Mouse (Mus musculus): Measurements from ENCODE around the gene Slc6a21. TPM values are rescaled to one million over a fixed set of nuclear protein-coding genes. Genes with fewer than 3 reads are reported as not detected.
A peak's percentile ranks its signal among the peaks of the same experiment; 100 is the strongest.

Slc6a21 gene
- total RNA-seq, 4 experiments from 2014 or later: not detected

GRCm38 (mm10) chr7:45313495-45313894 lies 36.2 kb downstream of the Slc6a21 start:
- DNase-seq (ENCODE audit: low spot score in 2 of 2): no peak

- DNase-seq (ENCODE audit: low spot score in 2 of 2): peak in 1 of 2 experiments; percentile 46
Observed at GRCm38 (mm10) chr7:45315182-45315701, 37.9 kb downstream of the Slc6a21 start.

DNA sequence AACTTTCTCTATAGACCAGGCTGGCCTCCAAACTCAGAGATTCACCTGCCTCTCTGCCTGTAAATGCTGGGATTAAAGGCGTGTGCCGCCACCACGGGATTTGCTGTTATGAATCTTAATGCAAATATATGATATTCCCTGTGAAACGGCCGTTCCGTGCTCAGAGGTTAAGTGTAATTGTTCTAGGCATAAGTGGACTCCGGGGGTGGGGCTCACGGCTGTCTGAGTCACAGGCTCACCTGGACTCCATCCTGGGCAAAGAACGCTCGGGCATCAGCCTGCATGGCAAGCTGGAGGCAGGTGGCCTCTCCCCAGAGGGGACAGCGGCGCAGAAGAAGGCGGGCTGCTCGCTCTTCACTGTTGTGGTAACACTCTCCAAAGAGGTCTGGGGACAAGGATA lies 39.2 kb downstream of the Slc6a21 start:
- no peak for DNase-seq (ENCODE audit: low spot score in 2 of 2)

DNA sequence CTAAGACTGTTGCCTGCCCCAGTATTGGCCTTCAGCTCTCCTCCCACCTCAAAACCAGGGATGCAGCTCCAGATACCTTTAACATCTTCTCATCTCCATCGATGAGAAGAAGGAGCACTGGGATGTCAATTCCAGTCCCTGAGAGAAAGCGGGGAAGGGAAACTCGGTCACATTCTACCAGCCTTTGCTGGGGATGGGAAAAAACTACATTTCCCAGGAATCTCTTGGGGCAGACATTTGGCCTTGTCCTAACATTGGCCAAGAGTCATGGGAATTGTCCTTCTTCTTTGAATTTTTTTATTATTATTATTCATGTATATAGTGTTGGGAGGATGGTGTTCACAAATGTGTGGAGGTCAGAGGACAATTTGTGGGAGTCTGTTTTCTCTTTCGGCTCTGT lies 44.9 kb downstream of the Slc6a21 start:
- no peak for DNase-seq (ENCODE audit: low spot score in 2 of 2)

DNA sequence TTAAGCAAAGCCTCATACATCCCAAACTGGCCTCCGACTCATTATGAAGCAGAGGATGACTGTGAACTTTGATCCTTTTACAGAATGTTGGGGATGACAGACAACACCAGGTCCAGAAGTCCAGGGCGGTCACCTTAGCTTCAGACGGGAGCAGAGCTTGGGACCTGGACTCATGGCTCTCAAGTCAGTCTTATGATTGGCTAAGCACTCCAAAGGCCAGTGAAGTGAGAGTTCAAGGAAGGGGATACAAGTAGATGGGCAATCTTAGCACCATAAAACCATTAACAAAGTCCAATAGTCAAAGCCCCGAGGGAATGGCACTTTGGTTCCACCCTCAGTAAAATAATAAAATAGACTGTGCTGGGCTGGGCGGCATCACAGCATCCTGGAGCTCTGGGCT lies 45.8 kb downstream of the Slc6a21 start:
- DNase-seq (ENCODE audit: low spot score in 2 of 2): no peak

GRCm38 (mm10) chr7:45325800-45326199 lies 48.5 kb downstream of the Slc6a21 start:
- DNase-seq (ENCODE audit: low spot score in 2 of 2): no peak

- no peak for DNase-seq (ENCODE audit: low spot score in 2 of 2)
Observed at GRCm38 (mm10) chr7:45328841-45329475, 51.6 kb downstream of the Slc6a21 start.

- no peak for DNase-seq (ENCODE audit: low spot score in 2 of 2)
Observed at GRCm38 (mm10) chr7:45331502-45331901, 54.2 kb downstream of the Slc6a21 start.

DNA sequence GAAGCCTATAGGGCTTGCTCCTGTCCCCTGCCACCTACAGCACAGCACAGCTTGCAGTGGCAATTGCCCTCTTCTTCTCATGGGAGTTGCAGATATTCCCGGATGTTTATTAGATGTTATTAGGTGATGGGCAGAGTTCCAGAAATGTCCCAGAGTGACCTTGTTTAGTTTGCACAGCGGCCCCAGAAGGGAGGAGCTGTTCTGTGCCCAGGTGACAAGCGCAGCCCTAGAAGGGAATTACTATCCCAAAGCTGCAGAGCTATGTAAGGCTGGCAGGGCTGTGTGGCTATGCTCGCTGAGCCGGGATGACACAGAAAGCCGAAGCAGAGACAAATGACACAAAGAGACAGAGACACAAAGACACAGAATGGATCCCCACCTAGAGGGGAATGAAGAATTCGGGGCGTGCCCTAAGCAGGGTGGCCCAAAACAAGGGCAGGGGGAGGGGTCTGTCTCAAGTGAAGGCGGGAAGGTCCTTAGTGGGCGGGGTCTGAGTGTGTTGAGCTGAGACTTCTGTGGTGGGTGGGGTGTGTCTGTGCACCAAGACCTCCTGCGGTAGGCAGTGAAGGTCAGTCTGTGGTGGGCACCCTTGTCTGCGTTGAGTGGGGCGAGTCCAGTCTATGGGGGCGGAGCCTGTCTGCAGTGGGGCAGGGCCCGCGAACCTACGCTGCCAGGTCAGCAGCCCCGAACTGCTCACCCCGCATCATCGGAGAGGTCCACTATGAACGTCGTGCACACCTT lies 55.5 kb downstream of the Slc6a21 start:
- no peak for DNase-seq (ENCODE audit: low spot score in 2 of 2)

GRCm38 (mm10) chr7:45333431-45333982 lies 56.2 kb downstream of the Slc6a21 start, which contains the start of gene Trpm4:
Gene Trpm4, minus strand, starts transcription at chr7:45333780.
- DNase-seq (ENCODE audit: low spot score in 2 of 2): peak in 1 of 2 experiments; percentile 45

DNA sequence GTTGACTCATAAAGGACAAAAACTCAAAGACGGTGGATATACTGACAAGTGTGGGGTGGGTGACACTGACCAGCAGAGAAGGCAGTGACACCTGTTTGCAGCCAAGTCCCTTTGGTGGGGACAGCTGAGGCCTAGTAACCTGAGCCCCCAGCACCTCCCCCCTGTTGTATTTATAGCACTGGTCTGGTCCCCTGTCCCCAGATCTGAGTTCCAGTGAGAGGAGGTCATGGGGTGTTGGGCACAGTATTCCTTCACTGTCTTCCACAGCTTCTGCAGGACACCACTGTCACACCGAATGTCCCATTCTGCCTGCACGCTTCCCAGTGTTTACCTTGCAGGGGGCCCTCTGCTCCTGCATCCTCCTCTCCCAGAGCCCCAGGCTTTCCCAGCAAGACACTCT lies 57.3 kb downstream of the Slc6a21 start:
- DNase-seq (ENCODE audit: low spot score in 2 of 2): no peak

DNA sequence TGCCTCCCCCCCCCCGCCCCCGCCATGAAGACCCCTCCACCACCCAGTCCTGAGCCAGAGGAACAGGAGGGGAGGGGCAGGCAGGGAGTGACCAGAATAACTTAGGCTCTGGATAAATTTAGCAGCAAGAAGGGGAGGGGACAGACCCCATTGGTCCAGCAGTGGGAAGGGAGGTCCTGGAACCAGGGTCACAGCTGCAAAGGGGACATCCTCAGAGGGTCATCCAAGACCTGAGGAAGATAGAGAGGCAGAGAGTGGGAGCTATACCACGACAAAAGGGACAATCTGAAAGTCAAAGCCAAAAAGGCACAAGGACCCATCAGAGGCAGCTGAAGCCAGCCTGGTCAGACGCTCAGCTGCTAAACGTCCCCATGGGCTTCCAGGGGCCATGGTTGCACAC lies 57.7 kb downstream of the Slc6a21 start, which contains the start of gene Hrc:
Gene Hrc (plus strand): TSS at position 235 of the 400 bp plus-strand sequence.
- DNase-seq (ENCODE audit: low spot score in 2 of 2): no peak

DNA sequence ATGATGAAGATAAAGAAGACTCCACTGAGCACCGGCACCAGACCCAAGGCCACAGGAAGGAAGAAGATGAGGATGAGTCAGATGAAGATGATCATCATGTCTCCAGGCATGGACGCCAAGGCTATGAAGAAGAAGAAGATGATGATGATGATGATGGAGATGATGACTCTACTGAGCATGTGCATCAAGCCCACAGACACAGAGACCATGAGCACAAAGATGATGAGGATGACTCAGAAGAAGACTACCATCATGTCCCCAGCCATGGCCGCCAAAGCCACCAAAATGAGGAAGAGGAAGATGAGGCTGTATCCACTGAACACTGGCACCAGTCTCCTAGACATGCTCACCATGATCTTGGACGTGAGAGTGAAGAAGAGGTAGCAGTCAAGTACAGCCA lies 59.0 kb downstream of the Slc6a21 start:
- no peak for DNase-seq (ENCODE audit: low spot score in 2 of 2)

- no peak for DNase-seq (ENCODE audit: low spot score in 2 of 2)
Observed at GRCm38 (mm10) chr7:45337469-45337868, 60.2 kb downstream of the Slc6a21 start.

DNA sequence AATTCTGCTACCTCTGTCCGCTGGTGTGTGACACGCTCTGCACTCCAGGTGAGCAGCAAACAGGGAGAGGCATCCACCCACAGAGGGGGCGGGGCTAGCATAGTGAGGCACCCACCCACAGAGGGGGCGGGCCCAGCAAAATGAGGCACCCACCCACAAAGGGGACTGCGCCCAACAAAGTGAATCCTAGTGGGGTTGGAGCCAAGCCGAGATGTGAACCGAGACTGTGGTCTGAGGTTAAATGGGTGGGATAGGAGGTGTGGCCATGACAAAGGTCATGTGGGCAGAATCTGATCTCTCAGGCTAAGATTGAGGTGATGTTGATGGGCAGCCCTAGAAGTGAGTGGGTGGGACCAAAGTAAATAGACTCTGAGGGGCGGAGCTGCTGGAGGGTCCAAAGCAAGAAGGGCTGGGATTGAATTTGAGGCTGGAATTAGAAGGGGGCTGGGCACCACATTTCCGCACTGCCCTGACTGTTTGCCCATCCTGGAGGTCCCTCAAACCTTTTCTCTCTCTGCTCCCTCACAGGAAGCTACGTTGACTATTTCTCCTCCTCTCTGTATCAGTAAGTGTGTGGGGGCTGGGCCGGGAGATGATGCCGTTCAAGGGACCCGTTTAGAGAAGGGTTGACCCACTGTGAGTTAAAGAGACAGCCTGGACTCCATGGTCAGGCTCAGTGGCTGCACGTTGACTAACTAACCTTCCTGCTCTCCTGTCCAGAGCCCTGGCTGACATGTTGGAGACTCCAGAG lies 61.0 kb downstream of the Slc6a21 start:
- no peak for DNase-seq (ENCODE audit: low spot score in 2 of 2)

Other genes starting within 250 kb of the Slc6a21 start
- 10 to 100 TPM; 72.9 to 75.3 (median 73.6) TPM for gene Prr12, start 224.6 kb upstream of the Slc6a21 start, total RNA-seq (2022)
- 10 to 100 TPM; 42.2 to 53.5 (median 49.8) TPM for gene Nosip, start 215.1 kb upstream of the Slc6a21 start, total RNA-seq (2022)
- 1 to 10 TPM; 6.5 to 7.6 (median 6.9) TPM for gene Prrg2, start 214.8 kb upstream of the Slc6a21 start, total RNA-seq (2022)
- gene Rcn3, start 185.3 kb upstream of the Slc6a21 start, total RNA-seq (2022): 10 to 100 TPM in 3 of 4 experiments, 1 to 10 TPM in 1; 9.9 to 13.9 (median 10.6) TPM
- 10 to 100 TPM; 16.8 to 23.4 (median 20.1) TPM for gene Fcgrt, start 173.7 kb upstream of the Slc6a21 start, total RNA-seq (2022)
- gene Rps11, start 153.1 kb upstream of the Slc6a21 start, total RNA-seq (2022): 100 to 1,000 TPM; 439 to 619 (median 513) TPM
- 1,000 to 10,000 TPM in 1 of 4 experiments, 100 to 1,000 TPM in 3; 731 to 1,022 (median 859) TPM for gene Rpl13a, start 148.8 kb upstream of the Slc6a21 start, total RNA-seq (2022)
- gene Gm45713, start 141.3 kb upstream of the Slc6a21 start, total RNA-seq (2022): not detected
- gene Flt3l, start 141.1 kb upstream of the Slc6a21 start, total RNA-seq (2022): 10 to 100 TPM; 10.0 to 12.0 (median 10.4) TPM
- 10 to 100 TPM; 37.5 to 56.7 (median 46.3) TPM for gene Pih1d1, start 123.2 kb upstream of the Slc6a21 start, total RNA-seq (2022)
- 10 to 100 TPM; 16.9 to 18.6 (median 17.6) TPM for gene Aldh16a1, start 122.9 kb upstream of the Slc6a21 start, total RNA-seq (2022)
- 1,000 to 10,000 TPM; 1,166 to 1,245 (median 1,206) TPM for gene Slc17a7, start 113.6 kb upstream of the Slc6a21 start, total RNA-seq (2022)
- gene Gfy, start 97.9 kb upstream of the Slc6a21 start, total RNA-seq (2022): under 1 TPM in 2 of 4 experiments, not detected in 2; 0.20 to 0.51 TPM
- not detected for gene Pth2, start 96.5 kb upstream of the Slc6a21 start, total RNA-seq (2022)
- 1 to 10 TPM; 2.5 to 4.8 (median 3.6) TPM for gene Ccdc155, start 72.6 kb upstream of the Slc6a21 start, total RNA-seq (2022)
- 1 to 10 TPM; 2.1 to 3.3 (median 2.6) TPM for gene Dkkl1, start 65.4 kb upstream of the Slc6a21 start, total RNA-seq (2022)
- 1 to 10 TPM; 2.2 to 5.4 (median 3.7) TPM for gene Tead2, start 61.8 kb upstream of the Slc6a21 start, total RNA-seq (2022)
- 10 to 100 TPM in 2 of 4 experiments, 1 to 10 TPM in 2; 6.3 to 34.1 (median 18.1) TPM for gene Cd37, start 38.4 kb upstream of the Slc6a21 start, total RNA-seq (2022)
- 1 to 10 TPM; 1.9 to 3.4 (median 2.6) TPM for gene Slc6a16, start 36.4 kb upstream of the Slc6a21 start, total RNA-seq (2022)
- gene Trpm4, start 56.3 kb downstream of the Slc6a21 start, total RNA-seq (2022): 10 to 100 TPM; 16.0 to 25.6 (median 19.4) TPM
- gene Hrc, start 57.8 kb downstream of the Slc6a21 start, total RNA-seq (2022): under 1 TPM in 2 of 4 experiments, not detected in 2; 0.21 to 0.39 TPM
- gene Ppfia3, start 89.5 kb downstream of the Slc6a21 start, total RNA-seq (2022): 100 to 1,000 TPM; 123 to 143 (median 133) TPM
- gene Lin7b, start 93.1 kb downstream of the Slc6a21 start, total RNA-seq (2022): 100 to 1,000 TPM; 131 to 156 (median 140) TPM
- gene Snrnp70, start 118.2 kb downstream of the Slc6a21 start, total RNA-seq (2022): 100 to 1,000 TPM; 387 to 503 (median 439) TPM
- under 1 TPM in 1 of 4 experiments, not detected in 3; 0.14 TPM for gene Kcna7, start 128.1 kb downstream of the Slc6a21 start, total RNA-seq (2022)
- under 1 TPM in 3 of 4 experiments, not detected in 1; 0.31 to 0.39 (median 0.31) TPM for gene Ntf5, start 136.2 kb downstream of the Slc6a21 start, total RNA-seq (2022)
- gene Lhb, start 143.3 kb downstream of the Slc6a21 start, total RNA-seq (2022): under 1 TPM in 1 of 4 experiments, not detected in 3; 0.52 TPM
- gene Gys1, start 157.3 kb downstream of the Slc6a21 start, total RNA-seq (2022): 10 to 100 TPM; 16.0 to 23.3 (median 20.2) TPM
- 10 to 100 TPM; 31.7 to 38.7 (median 35.4) TPM for gene Ruvbl2, start 160.6 kb downstream of the Slc6a21 start, total RNA-seq (2022)
- gene Ftl1, start 182.4 kb downstream of the Slc6a21 start, total RNA-seq (2022): 100 to 1,000 TPM; 176 to 331 (median 227) TPM
- 10 to 100 TPM; 70.0 to 78.6 (median 73.2) TPM for gene Bax, start 189.4 kb downstream of the Slc6a21 start, total RNA-seq (2022)
- gene Tulp2, start 204.4 kb downstream of the Slc6a21 start, total RNA-seq (2022): not detected
- gene Gm45808, start 209.3 kb downstream of the Slc6a21 start, total RNA-seq (2022): 1 to 10 TPM in 1 of 4 experiments, not detected in 3; 2.0 TPM
- gene Dhdh, start 211.3 kb downstream of the Slc6a21 start, total RNA-seq (2022): 1 to 10 TPM; 5.6 to 6.3 (median 6.2) TPM
- 100 to 1,000 TPM; 101 to 135 (median 117) TPM for gene Nucb1, start 232.9 kb downstream of the Slc6a21 start, total RNA-seq (2022)
- 10 to 100 TPM; 15.2 to 24.6 (median 19.0) TPM for gene Ppp1r15a, start 248.8 kb downstream of the Slc6a21 start, total RNA-seq (2022)
- gene Plekha4, start 248.8 kb downstream of the Slc6a21 start, total RNA-seq (2022): 1 to 10 TPM in 3 of 4 experiments, under 1 TPM in 1; 0.80 to 1.9 (median 1.5) TPM

Measured in layer of hippocampus, adult 8-10 months (tissue).